Mouse (Mus musculus): Measurements from ENCODE around the gene Nr5a1.

GRCm38 (mm10) chr2:38718676-38719075 lies 4.3 kb upstream of the Nr5a1 start:
- TF ChIP-seq GATA1 (IDR thresholded peaks at IDR 0.05; ENCODE audit: borderline replicate concordance, low read length) (no peak), FLI1 (IDR thresholded peaks at IDR 0.05; ENCODE audit: low read length) (no peak)
